Mouse (Mus musculus): Measurements from ENCODE around the gene Rin1.

DNA sequence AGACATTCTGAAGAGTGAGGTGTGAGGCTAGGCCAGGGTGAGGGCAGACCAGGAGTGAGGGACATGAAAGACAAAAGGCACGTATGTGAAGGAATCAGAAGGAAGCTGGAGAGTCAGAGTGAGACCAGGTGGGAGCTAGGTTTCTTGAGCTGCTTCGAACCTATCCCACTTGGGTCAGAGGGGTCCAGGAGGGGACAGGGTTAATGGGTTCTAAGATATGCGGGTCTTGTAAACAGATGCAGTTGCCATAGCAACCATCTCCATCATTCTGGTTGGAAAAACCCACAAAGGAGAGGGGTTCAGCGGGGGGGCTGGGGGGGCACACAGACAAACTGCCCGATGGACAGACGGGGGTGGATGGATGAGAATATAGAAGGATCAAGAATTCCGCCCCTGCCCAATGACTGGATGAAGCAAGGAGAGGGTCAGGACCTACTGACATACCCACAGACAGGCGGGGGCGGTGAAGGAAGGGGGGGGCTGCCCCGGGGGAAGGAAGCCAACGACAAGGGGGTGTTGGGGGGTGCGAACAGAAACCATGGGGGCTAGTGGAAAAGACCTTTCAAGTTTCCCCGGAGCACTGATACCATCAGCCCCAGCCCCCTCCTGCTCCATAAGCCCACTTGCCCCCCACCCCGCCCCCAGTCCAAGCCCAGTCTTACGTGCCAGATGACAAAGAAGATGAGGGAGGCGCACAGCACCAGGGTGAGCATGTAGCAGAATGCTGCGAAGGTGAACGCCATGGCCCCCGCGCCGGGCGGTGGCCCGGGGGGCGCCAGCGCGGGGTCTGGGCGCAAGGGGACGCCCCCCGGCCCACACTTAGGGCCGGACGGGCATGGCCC is 47.5 kb downstream of the Rin1 start:
- TF ChIP-seq CTCF (IDR thresholded peaks at IDR 0.05; ENCODE audit: low read depth, low read length) = no peak
- TF ChIP-seq POLR2A (IDR thresholded peaks at IDR 0.05; ENCODE audit: extremely low read depth, insufficient read depth, low read length) = no peak
